Mouse (Mus musculus): ENCODE results near the gene Siva1. TPM values are rescaled to one million over a fixed set of nuclear protein-coding genes. Genes with fewer than 3 reads are reported as not detected.
A peak's percentile ranks its signal among the peaks of the same experiment; 100 is the strongest.

Gene Siva1
- total RNA-seq, 1 experiment: 301 TPM

DNA sequence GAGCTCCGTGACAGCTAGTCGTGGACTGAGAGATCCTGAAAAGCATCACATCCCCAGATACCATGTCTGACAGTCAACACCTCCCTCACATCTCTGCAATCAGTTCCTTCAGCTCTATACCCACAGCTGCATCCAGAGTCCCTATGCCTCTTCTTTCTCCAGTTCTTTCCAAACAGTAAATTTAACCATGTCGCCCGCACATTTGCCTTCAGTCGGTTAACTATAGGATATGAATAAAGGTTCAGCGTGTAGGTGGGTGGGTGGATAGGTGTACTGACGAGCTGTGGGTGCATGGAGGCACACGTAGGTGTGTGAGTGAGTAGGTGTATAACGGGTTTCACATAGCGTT is 49.6 kb downstream of the Siva1 start:
- Histone ChIP-seq H3K4me1 (ENCODE audit: control insufficient read depth in 2 of 2, insufficient read depth in 2 of 2, low read length in 2 of 2, poor library complexity in 1 of 2) (no peaks in the 10 kb centered on the region), H3K9me3 (ENCODE audit: control insufficient read depth, insufficient read depth, low read depth, low read length) (no peaks in the 10 kb centered on the region), H3K36me3 (ENCODE audit: control insufficient read depth, insufficient read depth, low read length, poor library complexity, severe bottlenecking) (no peaks in the 10 kb centered on the region), H3K27ac (ENCODE audit: insufficient read depth, low read depth, low read length, poor library complexity, severe bottlenecking) (no peak overlapping the region), H3K4me3 (ENCODE audit: insufficient read depth in 1 of 2, low read depth in 1 of 2, low read length in 2 of 2, poor library complexity in 1 of 2, severe bottlenecking in 1 of 2) (peak overlapping the region in 1 of 2 experiments; percentile 63; a peak in 2 of 4 replicates), H3K9ac (ENCODE audit: insufficient read depth, low read depth, low read length, poor library complexity, severe bottlenecking) (no peak overlapping the region)
- in situ Hi-C loops (cut with MboI; ENCODE audit: low sequenced_read_pairs in 2 of 2, unreplicated experiment in 2 of 2): no loop called here
- DNase-seq (ENCODE audit: low read depth, low spot score): no peak
- TF ChIP-seq MAFK (IDR thresholded peaks at IDR 0.05; ENCODE audit: insufficient read depth, low read depth, low read length): no peak
- no peak for TF ChIP-seq CHD2 (IDR thresholded peaks at IDR 0.05; ENCODE audit: low read depth, low read length)
- no peak for TF ChIP-seq ZNF384 (IDR thresholded peaks at IDR 0.05; ENCODE audit: low read depth, low read length)
- TF ChIP-seq HCFC1 (IDR thresholded peaks at IDR 0.05; ENCODE audit: borderline replicate concordance, insufficient read depth, low read length): no peak
- TF ChIP-seq ZC3H11A (IDR thresholded peaks at IDR 0.05; ENCODE audit: borderline replicate concordance, low read depth, low read length): no peak

DNA sequence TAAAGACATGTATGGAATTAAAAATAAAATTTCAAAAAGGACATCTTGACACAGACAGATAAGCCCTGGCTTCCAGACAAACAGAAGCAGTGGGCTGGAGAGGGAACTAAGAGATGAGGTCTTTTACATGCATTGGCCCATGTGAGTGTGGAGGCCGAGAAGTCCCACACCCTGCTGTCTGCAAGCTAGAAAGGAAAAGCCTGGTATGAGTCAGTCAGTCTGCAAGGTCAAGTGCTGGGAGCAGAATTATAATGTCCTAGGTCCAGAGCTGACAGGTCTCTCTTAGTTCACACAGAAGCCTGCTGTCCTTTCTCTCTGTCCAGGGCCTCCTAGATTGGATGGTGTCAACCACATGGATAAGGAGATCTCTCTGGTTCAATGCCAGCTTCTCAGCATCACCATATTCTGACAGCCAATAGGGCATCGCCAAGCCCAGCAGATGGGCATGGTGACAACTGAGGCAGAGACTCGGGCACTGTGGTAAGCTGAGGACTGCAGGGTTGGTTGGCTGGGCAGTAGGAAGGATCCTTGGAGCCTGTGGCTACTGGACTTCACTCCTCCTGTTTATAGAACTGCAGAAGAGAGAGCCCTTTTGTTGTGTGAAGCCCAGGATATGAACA is 52.4 kb downstream of the Siva1 start:
- DNase-seq (ENCODE audit: low read depth, low spot score): no peak
- Histone ChIP-seq H3K36me3 (ENCODE audit: control insufficient read depth, insufficient read depth, low read length, poor library complexity, severe bottlenecking) (no peaks in the 10 kb centered on the region), H3K9ac (ENCODE audit: insufficient read depth, low read depth, low read length, poor library complexity, severe bottlenecking) (no peak overlapping the region), H3K9me3 (ENCODE audit: control insufficient read depth, insufficient read depth, low read depth, low read length) (no peaks in the 10 kb centered on the region), H3K27ac (ENCODE audit: insufficient read depth, low read depth, low read length, poor library complexity, severe bottlenecking) (no peak overlapping the region), H3K4me3 (ENCODE audit: insufficient read depth in 1 of 2, low read depth in 1 of 2, low read length in 2 of 2, poor library complexity in 1 of 2, severe bottlenecking in 1 of 2) (no peak overlapping the region), H3K4me1 (ENCODE audit: control insufficient read depth in 2 of 2, insufficient read depth in 2 of 2, low read length in 2 of 2, poor library complexity in 1 of 2) (peaks cover 0 to 2% of the 10 kb centered on the region in 2 experiments; a peak in 1 of 4 replicates)
- TF ChIP-seq ZNF384 (IDR thresholded peaks at IDR 0.05; ENCODE audit: low read depth, low read length): no peak
- in situ Hi-C loops (cut with MboI; ENCODE audit: low sequenced_read_pairs in 2 of 2, unreplicated experiment in 2 of 2): no loop called here

Other genes with a start within 250 kb of the Siva1 start
- not detected in 2 replicates for gene A530016L24Rik, start 155.2 kb upstream of the Siva1 start, total RNA-seq (2012; rRNA removed)
- 3.1 and 3.5 TPM in 2 replicates for gene Tmem179, start 127.9 kb upstream of the Siva1 start, total RNA-seq (2012; rRNA removed)
- 17.8 and 21.0 TPM in 2 replicates for gene Inf2, start 55.9 kb upstream of the Siva1 start, total RNA-seq (2012; rRNA removed)
- gene Adssl1, start 24.6 kb upstream of the Siva1 start, total RNA-seq (2012; rRNA removed): 2.0 and 2.4 TPM in 2 replicates
- 44.1 and 58.9 TPM in 2 replicates for gene Akt1, start 30.2 kb downstream of the Siva1 start, total RNA-seq (2012; rRNA removed)
- gene Zbtb42, start 34.1 kb downstream of the Siva1 start, total RNA-seq (2012; rRNA removed): 1.3 and 1.8 TPM in 2 replicates
- gene Cep170b, start 75.8 kb downstream of the Siva1 start, total RNA-seq (2012; rRNA removed): 46.1 and 47.7 TPM in 2 replicates
- 2.4 and 4.7 TPM in 2 replicates for gene Pld4, start 116.0 kb downstream of the Siva1 start, total RNA-seq (2012; rRNA removed)
- gene Ahnak2, start 158.0 kb downstream of the Siva1 start, total RNA-seq (2012; rRNA removed): 22.8 and 25.2 TPM in 2 replicates
- gene Clba1, start 164.3 kb downstream of the Siva1 start, total RNA-seq (2012; rRNA removed): 3.1 and 5.0 TPM in 2 replicates
- 74.8 and 78.2 TPM in 2 replicates for gene Cdca4, start 184.7 kb downstream of the Siva1 start, total RNA-seq (2012; rRNA removed)
- gene Gpr132, start 223.5 kb downstream of the Siva1 start, total RNA-seq (2012; rRNA removed): 0.36 and 0.48 TPM in 2 replicates